Mouse (Mus musculus): ENCODE results near the gene Gtsf1.

DNA sequence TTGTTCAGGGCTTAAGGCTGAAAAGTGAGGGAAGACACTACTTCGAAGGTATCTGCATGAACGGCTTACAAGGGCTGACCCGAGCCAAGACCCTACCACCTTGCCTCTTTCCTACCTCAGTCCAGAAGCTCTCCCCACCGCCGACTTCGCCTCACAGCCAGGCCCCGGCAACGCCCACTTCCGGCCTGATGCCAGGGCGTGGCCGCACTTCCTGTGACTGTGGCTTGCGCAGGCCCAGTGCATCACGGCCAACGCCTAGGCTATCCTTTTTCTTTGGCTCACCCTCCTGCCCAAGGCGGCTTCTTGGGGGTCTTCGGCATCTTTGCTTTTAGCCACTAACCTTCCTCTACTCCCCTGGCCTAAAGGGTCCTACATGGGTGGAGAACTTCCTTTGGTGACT lies at the start of gene Gtsf1:
- TF ChIP-seq CTCF (IDR thresholded peaks at IDR 0.05; ENCODE audit: control insufficient read depth, insufficient read depth, insufficient read length) (no peak), USF1 (IDR thresholded peaks at IDR 0.05; ENCODE audit: low read depth) (no peak)
